Mouse (Mus musculus) naive thymus-derived CD4-positive, alpha-beta T cell, adult 2 months (primary cell): Measurements from ENCODE around the gene Kcnc3.

ENCODE experiments used
- DNase-seq: peaks from one replicate; pipeline ENCODE4 v3.0.0-alpha.2; 2011; ENCODE audit warnings: low read depth

Kcnc3 gene

DNA sequence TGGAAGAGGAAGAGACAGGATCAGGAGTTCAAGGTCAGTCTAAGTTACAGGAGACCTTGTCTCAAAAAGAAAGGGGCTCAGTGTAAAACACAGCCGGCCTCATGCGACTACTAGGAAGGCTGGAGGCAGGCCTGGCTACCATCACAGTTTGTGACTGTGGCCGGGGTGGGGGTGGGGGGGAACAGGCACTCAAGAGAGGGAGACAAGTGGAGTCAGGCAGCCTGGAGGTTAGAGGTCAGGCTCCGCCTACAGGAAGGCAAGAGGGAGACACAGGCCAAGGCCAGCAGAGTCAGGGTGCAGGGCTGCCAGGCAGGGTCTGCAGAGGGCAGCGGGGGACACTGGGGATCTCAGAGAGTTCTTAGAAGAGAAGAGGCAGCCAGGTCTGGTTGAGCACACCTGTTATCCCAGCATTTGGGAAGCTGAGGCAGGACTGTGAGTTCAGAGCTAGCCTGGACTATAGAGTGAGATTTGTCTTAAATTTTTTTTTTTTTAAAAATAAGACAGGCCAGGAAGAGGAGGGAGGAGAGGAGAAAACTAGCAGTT is 6.6 kb downstream of the Kcnc3 start:
- no peak for DNase-seq

DNA sequence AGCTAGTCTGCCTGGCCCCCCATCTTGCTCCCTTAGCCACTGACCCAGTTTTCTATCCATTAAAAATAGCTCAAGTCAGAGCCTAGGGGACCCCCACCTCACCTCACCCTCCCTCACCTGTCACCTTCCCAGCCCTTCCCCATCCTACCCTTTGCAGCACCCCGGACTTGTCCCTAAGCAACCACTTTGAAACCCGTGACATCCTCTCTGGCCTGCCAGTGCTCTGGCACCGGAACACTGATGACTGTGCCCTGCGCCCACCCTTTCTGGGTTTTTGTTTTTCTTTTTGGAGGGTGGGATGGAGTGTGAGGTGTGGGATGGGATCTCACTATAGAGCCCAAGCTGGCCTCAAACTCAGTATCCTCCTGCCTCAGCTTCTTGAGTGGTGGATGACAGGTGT is 7.2 kb downstream of the Kcnc3 start:
- no peak for DNase-seq

DNA sequence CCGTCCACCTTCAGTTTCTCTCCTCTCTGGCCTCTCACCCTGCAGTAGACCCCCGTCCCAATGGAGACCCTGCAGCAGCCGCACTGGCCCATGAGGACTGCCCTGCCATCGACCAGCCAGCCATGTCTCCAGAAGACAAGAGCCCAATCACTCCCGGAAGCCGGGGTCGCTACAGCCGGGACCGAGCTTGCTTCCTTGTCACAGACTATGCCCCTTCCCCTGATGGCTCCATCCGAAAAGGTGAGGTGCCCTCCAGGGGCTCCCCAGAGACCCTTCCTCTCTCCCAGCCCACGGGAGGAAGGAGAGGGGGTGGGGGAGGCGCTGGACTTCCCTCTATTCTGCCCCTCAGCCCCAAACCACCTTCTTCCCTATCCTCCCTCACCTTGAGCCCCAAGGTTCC is 7.9 kb downstream of the Kcnc3 start:
- no peak for DNase-seq

DNA sequence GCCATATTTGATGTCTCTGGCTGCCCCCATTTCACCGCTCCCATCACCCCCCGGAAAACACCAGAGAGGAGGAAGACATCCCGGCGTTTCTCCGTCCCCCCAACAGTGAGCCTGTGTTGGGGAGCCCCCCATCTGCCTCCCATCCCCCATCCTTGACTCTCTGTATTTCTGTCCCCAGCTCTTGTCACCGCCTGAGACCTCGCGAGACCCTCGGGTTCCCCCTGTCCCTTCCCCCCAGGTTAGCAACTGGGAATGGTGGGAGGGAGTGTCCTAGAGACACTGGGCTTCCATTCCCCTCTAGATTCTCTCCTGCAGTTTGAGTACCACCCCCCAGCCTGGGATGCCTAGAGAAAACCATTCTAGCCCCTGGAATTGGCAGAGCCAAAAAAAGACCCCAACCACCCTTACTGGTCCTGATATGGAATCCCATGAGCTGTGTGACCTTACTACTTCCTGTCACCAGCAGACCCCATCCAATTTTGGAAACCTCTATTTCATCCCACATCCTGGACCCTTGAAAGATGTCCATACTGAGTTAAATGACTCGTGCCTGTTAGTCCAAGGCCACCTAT is 10.3 kb downstream of the Kcnc3 start:
- no peak for DNase-seq

DNA sequence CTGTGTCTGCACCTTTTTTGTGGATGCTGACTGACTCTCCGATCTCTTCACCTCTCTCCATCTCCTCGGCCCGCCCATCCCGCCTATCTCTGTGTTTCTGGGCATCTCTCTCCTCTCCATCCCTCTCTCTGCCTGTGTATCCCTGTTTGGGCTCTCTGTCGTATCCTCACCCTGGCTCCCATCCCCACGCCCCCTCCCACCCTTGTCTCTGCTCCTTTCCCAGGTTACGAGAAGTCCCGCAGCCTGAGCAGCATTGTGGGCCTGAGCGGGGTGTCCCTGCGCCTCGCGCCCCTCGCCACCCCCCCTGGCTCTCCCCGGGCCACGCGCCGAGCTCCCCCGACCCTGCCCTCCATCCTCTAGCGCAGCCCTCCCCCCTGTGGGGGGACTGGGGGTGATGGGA is 11.2 kb downstream of the Kcnc3 start:
- no peak for DNase-seq

DNA sequence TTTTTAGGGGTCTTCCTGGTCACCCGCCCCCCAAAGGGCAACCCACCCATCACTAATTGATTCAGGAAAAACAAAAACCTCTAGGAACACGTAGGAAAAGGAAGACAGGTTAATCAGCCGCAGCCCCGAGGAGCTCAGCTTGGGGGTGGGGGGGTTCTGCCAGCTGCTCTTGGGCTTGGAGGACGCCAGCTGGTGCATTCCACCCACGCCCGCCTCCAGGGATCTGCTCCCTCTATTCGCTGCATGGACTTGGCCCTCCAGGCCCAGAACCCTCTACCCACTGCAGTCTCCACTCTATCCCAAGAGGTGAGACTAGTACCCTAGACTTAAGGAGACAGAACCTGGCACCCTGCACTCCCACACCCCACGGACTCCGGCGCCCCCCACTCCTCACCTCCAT is 12.0 kb downstream of the Kcnc3 start:
- DNase-seq = no peak

DNA sequence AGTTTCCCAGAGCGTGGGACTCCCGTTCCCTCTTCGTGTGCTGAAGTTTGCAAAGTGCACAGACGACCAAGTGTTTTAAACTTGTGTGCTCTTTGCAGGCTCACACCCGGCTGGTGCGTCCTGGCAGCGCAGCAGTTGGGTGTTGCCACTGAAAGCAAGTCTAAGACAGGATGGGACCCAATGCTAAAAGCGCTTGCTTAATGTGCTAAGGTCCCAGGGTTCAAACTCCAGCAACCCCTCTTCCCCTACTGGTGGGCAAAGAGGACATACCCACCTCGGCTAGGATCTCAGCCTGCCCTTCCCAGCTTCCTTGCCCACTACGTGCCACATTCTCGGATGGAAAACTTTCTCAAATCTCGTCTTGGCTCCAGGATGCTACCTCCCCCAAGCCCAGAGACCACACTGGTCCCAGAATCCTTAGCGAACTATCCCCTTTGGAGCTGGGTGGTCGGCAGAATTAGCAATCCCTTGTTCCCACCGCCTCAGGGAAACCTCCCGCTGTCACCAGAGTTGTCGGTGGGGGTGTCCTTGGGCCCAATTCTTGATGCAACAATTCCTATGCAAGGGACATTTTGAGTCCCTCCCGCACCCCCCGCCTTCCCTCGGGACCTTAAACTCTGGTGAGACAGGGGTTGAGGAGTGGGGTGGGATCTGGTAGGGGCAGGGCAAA is 12.9 kb downstream of the Kcnc3 start:
- DNase-seq = no peak

DNA sequence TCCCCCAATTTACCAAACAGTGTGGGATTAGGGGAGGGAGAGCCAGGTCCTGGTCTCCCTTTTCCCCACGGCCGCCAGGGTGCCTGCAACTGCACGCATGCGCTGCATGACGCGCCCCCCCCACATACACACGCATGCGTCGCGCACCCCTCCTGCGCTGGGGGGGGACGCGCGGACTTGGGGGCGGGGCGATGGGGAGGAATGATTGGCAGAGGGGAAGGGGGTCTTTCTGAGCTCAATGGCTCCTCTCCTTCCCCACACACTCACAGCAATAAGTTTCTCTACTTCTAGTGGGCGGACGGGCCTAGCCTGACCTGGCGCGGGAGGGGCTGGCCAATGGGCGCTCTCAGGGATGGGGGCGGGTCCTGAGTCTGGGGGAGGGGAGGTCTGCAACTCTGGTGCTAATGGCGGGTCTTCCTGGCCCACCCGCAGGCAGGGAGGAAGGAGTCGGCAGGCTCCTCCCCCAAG is 13.7 kb downstream of the Kcnc3 start:
- no peak for DNase-seq

DNA sequence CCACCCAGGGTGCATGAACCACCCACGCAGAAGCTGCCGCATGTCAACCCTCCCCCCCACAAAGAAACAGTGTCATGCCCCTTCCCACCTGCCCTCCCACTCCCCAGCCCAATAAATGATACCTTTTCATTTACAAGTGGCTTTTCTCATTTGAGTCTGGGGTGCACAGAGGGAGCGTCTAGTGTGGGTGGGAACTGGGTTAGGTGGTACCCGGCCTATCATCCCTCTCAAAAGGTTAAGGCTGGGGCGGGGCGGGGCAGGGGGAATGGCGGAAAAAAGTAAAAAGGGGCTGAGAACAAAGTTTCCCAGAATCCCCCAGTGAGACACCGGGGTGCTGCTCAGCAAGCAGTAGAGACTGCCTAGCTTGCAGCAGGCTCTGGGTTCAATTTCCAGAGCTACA is 14.2 kb downstream of the Kcnc3 start:
- no peak for DNase-seq

DNA sequence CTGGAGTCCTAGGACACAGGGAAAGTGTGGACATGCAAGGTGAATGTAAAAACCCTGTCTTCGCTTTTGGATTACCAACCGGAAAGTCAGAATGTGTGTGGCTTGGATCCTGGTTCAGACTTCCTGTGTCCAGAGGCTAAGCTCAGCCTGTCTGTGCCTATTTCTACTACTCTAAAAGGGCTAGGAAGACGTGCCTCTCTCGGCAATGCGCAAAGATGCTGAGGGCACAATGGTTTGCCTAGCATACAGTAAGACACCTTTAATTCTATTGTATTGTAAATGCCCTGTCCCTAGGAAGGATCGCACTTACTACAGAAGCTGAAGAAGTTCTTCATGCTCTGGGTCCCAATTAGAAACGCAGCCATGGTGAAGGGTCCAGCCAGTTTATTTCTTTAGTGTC is 15.0 kb downstream of the Kcnc3 start:
- DNase-seq = no peak

DNA sequence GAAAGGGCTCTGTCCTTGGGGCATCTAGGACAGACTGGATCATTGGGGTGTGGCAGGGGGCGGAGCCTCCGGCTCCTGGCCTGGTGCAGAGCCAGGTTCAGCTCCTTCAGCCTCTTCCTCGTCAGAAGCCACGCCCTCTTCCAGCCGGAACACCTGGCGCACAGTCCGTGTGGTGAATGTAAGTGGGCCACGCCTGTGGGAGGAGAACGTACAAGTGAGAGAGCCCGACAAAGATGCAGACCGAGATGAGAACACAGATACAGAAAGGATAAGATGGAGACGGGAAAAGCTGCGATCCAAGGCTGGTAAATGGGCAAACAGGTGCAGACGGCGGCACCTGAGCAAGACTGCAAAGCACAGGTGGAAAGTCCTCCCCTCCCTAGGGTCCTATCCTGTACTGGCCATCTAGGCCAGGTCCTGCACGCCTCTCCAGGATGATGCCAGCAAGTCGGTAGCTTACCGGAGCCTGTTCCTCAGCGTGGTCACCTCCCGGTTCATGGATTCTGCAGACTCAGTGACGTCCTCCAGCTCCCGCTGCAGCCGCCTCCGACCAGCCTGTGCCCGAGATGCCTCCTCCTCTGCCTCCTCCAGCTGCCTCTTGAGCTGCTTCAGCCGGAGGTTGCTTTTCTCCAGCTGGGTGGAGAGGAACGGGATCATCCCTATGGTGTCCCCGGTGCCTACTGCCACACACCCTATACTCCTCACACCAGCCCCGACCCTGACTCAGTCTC is 15.9 kb downstream of the Kcnc3 start:
- no peak for DNase-seq

DNA sequence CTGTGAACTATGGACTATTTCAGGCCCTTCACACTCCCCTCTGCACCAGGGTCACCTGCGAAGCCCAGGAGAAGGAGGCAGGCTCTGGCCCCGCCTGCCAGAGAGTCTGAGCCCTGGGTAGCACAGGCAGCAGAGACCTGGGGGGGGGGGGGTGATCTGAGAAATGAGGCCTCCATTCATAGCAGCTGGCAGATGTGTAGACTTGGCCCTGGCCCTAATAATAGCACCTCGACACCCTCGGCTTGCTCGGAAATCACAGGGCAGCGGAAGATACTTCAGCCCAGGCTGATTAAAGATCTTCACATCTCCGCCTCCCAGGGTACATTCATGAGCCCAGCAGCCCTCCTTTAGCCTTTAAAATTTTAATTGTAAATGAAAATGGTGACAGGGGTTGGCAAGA is 21.7 kb downstream of the Kcnc3 start:
- no peak for DNase-seq

DNA sequence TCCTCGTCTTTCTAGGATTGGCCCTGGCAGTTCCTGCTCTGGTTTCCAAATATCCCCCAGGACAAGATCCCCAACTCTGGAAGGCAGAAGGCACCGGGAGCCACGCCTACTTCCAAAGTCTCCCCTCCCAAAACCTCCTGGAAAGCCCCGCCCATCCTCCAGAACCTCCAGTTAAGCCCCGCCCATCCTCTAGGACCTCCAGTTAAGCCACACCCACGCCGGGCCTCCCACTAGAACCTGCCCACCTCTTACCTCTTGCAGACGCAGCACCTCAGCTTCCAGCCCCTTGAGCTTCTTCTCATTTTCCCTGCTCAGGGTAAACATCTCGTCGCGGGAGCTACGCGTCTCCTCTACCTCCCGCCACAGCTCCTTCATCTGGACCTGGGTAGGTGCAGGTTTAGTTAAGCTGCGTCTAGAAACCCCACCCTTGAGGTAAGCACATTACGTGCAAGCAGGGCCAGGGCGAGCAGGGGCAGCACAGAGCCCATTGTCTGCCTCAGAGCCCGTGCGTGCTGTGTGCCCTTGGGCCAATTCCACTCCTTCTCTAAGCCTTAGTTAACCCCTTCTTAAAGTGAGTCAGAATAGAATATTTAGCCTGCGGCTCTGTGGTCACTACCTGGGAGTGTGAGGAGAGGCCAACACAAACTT is 23.7 kb downstream of the Kcnc3 start:
- no peak for DNase-seq

DNA sequence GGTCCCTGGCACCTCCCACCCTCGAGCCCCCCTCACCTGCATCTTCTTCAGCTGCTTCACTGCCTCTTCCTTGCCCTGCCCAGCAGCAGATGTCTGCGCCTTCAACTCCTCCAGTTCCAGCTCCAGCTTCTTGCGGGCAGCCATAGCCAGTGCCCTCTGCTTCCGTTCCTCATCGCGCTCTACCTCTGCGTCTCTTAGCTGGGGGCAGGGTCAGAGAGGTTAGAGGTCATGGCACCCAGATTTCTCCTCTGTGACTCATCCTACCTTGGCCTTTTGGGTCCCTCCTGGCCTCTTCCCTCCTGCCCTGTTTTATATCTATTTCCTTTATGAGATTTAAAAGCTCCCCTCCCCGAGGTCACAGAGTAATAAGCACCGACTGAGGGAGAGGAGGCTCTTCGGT is 24.8 kb downstream of the Kcnc3 start:
- no peak for DNase-seq

DNA sequence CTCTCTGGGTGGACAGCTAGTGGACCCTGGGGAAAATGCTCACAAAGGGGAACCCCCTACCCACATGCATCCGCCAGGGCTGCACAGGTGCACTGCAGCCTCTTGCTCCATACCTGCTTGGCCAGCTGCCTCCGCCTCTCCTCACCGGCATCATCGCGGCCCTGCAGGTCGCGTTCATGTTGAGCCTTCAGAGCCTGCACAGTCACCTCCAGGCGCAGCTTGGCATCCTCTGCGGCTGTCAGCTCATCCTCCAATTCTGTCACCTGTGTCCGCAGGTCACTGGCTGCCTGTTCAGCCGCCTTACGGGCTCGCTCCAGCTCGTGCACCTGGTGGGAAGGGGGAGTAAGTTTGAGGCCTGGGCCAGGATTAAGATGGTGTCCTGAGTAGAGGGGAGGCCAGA is 25.5 kb downstream of the Kcnc3 start:
- no peak for DNase-seq

DNA sequence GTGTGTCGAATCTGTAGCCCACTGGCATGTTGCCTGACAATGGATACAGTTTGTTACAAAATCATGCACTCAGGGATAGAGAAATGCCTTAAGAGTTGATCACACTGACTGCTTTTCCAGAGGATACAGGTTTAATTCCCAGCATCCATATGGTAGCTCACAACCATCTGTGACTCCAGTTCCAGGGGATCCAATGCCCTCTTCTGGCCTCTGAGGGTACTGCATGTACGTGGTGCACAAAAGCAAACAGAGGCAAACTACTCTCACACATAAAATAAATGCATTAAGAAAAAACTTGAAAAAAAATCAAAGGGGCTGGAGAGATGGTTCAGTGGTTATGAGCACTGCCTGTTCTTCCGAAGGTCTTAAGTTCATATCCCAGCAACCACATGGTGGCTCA is 26.6 kb downstream of the Kcnc3 start:
- DNase-seq = no peak

DNA sequence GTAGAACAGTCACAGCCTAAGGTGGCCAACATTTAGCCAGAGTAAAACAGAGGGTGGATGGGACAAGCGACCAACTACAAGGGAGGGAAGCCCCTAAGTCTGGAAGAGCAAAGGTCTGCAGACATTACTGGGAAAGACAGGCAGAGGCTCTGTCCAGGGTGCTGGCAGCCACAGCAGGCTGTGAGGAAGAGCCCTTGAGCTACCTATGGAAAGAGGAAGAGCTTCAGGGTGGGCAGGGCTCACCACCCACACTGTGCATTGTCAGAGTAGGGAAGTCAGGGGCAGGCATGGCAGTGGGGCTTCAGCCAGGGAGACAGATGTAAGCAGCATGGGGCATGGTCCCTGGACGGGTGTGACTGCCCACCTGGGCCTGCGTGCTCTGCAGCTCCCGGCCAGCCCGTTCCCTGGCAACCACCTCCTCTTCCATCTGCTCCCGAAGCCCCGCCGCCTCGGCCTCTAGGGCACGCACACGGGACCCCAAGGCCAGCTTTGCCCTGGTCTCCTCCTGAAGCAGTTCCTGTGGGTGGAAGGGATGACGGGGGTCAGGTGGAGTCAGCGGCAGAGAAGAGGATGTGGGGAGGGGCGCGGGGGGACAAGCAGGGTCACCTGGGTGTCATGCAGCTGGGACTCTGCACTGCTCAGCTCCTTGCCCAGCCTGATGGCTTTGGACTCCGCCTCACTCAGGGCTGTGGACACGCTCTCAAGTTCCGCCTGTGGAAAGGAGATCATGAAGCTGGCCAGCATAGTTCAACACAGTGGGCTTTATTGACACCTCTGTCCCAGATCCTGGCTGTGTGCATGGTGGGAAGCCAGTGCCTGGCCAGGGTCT is 33.5 kb downstream of the Kcnc3 start:
- DNase-seq = no peak

DNA sequence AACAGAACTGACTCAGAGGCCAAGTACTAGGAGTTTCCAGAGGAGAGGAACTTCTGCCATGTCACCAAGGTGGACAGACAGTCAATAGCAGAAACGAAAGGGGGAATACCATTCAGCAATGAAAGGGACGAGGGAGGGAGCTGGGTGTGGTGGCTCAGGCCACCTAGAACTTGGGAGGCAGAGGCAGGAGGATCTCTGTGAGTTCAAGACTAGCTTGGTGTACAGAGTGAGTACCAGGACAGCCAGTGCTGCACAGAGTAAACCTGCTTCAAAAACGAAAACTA is 34.0 kb downstream of the Kcnc3 start:
- DNase-seq = no peak

DNA sequence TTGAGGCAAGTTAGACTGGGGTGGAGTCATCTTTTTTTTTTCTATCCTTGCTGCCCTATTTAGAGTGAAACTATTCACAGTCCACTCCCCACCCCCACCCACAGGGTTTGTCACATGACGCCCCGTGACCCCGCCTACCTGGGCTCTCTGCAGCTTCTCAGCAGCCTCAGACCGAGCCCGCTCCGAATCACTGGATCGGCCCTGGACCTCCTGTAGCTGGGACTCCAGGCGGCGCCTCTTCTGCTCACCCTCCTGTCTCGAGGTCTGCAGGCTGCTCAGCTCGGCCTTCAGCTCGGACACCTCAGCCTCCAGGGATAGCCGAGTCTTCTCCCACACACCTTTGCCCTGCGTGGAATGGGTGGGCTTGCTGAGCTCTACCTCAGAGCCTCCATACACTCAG is 34.4 kb downstream of the Kcnc3 start:
- DNase-seq = no peak

DNA sequence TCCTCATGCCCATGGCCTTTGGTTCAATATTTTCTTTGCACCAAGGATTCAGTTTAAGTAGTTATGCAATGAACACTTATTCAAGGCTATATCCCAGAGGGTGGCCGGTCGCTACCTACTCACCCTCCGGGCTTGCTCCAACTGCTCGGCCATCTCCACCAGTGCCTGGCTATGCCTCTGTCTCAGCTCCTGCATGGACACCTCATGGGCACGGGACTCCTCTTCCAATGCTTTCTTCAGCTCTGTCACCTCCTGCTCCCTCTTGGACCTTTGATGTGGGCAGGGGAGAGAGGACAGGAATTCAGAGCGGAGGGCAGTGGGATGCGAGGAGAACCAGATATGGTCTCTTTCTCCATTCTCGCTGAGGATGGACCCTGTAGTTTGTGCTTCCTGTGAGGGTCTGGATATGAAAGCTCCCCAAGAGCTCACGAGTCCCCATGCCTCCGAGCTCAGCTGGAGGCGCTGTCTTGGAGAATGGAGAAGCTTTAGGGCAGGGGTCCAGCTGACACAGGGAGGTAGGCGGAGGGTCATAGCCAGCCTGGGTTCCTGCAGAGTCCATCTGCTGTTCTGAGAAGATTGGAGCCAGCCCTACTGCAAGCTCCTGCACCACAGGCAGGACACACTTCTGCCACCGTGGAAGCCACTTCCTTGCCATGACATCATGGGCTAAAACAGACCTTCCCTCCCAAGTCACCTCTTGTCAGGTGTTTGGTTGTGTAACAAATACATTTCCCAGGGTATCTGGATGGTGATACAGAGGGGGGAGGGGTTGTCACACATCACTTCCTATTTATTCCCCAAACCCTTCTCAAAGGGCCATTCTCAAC is 35.0 kb downstream of the Kcnc3 start:
- no peak for DNase-seq

DNA sequence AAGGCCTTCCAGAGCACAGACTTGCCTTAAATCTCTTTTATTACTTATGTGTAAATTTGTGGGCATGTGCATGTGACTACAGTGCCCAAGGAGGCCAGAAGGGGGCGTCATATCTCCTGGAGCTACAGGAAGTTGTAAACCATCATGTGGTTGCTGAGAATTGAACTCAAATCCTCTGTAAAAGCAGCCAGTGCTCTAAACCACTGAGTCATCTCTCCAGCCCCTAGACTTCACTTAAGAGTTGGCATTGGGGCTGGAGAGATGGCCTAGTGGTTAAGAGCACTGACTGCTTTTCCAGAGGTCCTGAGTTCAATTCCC is 35.6 kb downstream of the Kcnc3 start:
- no peak for DNase-seq
